Mouse (Mus musculus) stomach, postnatal 0 days (tissue): ENCODE results near the gene Egln1.
A peak's percentile ranks its signal among the peaks of the same experiment; 100 is the strongest.

Source experiments
- CTCF ChIP-seq: IDR thresholded peaks from 2 replicates; pipeline ENCODE4 v1.5.1; 2016; ENCODE audit warnings: antibody characterized with exemption, low read depth, mild to moderate bottlenecking, moderate library complexity
- EP300 ChIP-seq: optimal IDR thresholded peaks from 2 replicates; pipeline ENCODE3; 2016; ENCODE audit warnings: antibody characterized with exemption

- TF ChIP-seq CTCF (peak; percentile 25; the same call in 1 of the 2 replicates), EP300 (no peak)
Measured at GRCm38 (mm10) chr8:124910349-124910748, 38.8 kb downstream of the Egln1 start.
